In genomic region chr6:89280555-89280954, GRCm38 (mm10) we compare ENCODE assay signal across 10 mouse cellular contexts.
DNase-seq lines count a peak whose midpoint lies in the region; ATAC-seq and TF ChIP-seq lines count a peak whose summit lies in the region.
"Had no signal": no experiment of that assay in that cellular context is flagged by ENCODE, and none has a peak within 500 bp of the region (broad histone marks: within the 10 kb centered on the region; RNA-seq: fewer than 3 reads in every experiment).

No protein-coding gene starts in this region.

- no peak for ATAC-seq in heart, embryonic 11.5 days (replicated peaks; ENCODE audit: insufficient number of reproducible peaks, low FRiP score, low TSS enrichment)
- peak; percentile 55 to 81 for ATAC-seq in hematopoietic stem cell, adult 5-6 weeks (replicated peaks in 1 of 2; ENCODE audit: insufficient read depth in 1 of 2, low FRiP score in 2 of 2, low TSS enrichment in 1 of 2, low read depth in 1 of 2, poor library complexity in 2 of 2, severe bottlenecking in 2 of 2)
- 0 out of 2 replicates have a peak, but pooled peaks have one; percentile 47 for ATAC-seq in stomach, postnatal 0 days (ENCODE audit: low FRiP score, low TSS enrichment)
- ATAC-seq: forebrain, embryonic 15.5 days had no signal

- H3K4me2 ChIP-seq in heart, embryonic 11.5 days, result no peak overlapping the region
- no peak overlapping the region for H3K4me2 ChIP-seq in stomach, postnatal 0 days (replicated peaks; ENCODE audit: low read depth)
- H3K4me2 ChIP-seq: forebrain, embryonic 15.5 days; hindbrain, embryonic 15.5 days had no signal

- H3K9ac ChIP-seq in heart, embryonic 11.5 days (ENCODE audit: low read depth, low read length), result no peak overlapping the region
- H3K9ac ChIP-seq in stomach, postnatal 0 days (ENCODE audit: low read length), result no peak overlapping the region
- H3K9ac ChIP-seq: forebrain, embryonic 15.5 days; hindbrain, embryonic 15.5 days had no signal

- no peaks in the 10 kb centered on the region for H3K4me1 ChIP-seq in heart, embryonic 11.5 days (ENCODE audit: control insufficient read depth, insufficient read depth, low read length)
- peaks cover 13% of the 10 kb centered on the region; the same call in 1 of the 2 replicates for H3K4me1 ChIP-seq in spleen, adult 2 months (ENCODE audit: control insufficient read depth, insufficient read depth, insufficient read length)
- no peaks in the 10 kb centered on the region for H3K4me1 ChIP-seq in stomach, postnatal 0 days (replicated peaks; ENCODE audit: control insufficient read depth, insufficient read depth)

- no peak for TF ChIP-seq POLR2A in spleen, adult 2 months (IDR thresholded peaks at IDR 0.05; ENCODE audit: low read depth, low read length)

- H3K27ac ChIP-seq in heart, embryonic 11.5 days (ENCODE audit: low read depth, low read length), result no peak overlapping the region
- peak overlapping the region; percentile 13; the same call in 1 of the 2 replicates for H3K27ac ChIP-seq in spleen, adult 2 months (ENCODE audit: insufficient read depth, low read length)
- no peak overlapping the region for H3K27ac ChIP-seq in stomach, postnatal 0 days (replicated peaks)
- H3K27ac ChIP-seq: forebrain, embryonic 15.5 days; hindbrain, embryonic 15.5 days had no signal

- no peak for TF ChIP-seq EP300 in stomach, postnatal 0 days (optimal IDR thresholded peaks at IDR 0.05)

- no peaks in the 10 kb centered on the region for H3K9me3 ChIP-seq in heart, embryonic 11.5 days (replicated peaks; ENCODE audit: control insufficient read depth, low read length)
- H3K9me3 ChIP-seq in stomach, postnatal 0 days (ENCODE audit: control insufficient read depth, low read length), result no peaks in the 10 kb centered on the region
- H3K9me3 ChIP-seq: forebrain, embryonic 15.5 days; hindbrain, embryonic 15.5 days had no signal

- H3K4me3 ChIP-seq in heart, embryonic 11.5 days (ENCODE audit: low read depth, low read length), result no peak overlapping the region
- H3K4me3 ChIP-seq in spleen, adult 2 months (ENCODE audit: extremely low read depth, insufficient read depth, insufficient read length), result no peak overlapping the region
- H3K4me3 ChIP-seq in stomach, postnatal 0 days (ENCODE audit: low read depth, low read length), result no peak overlapping the region
- H3K4me3 ChIP-seq: forebrain, embryonic 15.5 days; hindbrain, embryonic 15.5 days had no signal

- peak; percentile 62 for DNase-seq in heart, adult 8-10 months (ENCODE audit: low spot score)
- DNase-seq in spleen, adult 2 months (ENCODE audit: low read depth in 1 of 2, low spot score in 2 of 2), result peak; percentile 35 to 57
- no peak for DNase-seq in spleen, postnatal 4 days (ENCODE audit: low spot score in 2 of 2)
- no peak for DNase-seq in stomach, postnatal 0 days (ENCODE audit: low spot score)
- DNase-seq in cerebellum, postnatal 36 days, result no peak
- no peak for DNase-seq in embryo, embryonic 9.5 days (ENCODE audit: extremely low spot score)

- H3K36me3 ChIP-seq in heart, embryonic 11.5 days (ENCODE audit: control insufficient read depth, insufficient read depth, low read length), result no peaks in the 10 kb centered on the region
- H3K36me3 ChIP-seq in spleen, adult 2 months (ENCODE audit: control insufficient read depth, insufficient read depth, low read length), result no peaks in the 10 kb centered on the region
- H3K36me3 ChIP-seq in stomach, postnatal 0 days (ENCODE audit: control insufficient read depth, insufficient read depth, low read length), result no peaks in the 10 kb centered on the region
- H3K36me3 ChIP-seq: forebrain, embryonic 15.5 days; hindbrain, embryonic 15.5 days had no signal

- 83% methylated on average over 4 of the region's 4 CpGs for whole genome bisulfite sequencing in heart, embryonic 11.5 days (ENCODE audit: insufficient replicate concordance)
- 27% methylated on average over 4 of the region's 4 CpGs for WGBS in spleen, adult 2 months
- 71% methylated on average over 4 of the region's 4 CpGs for WGBS in stomach, postnatal 0 days

- no peak for TF ChIP-seq CTCF in spleen, adult 2 months (IDR thresholded peaks at IDR 0.05; ENCODE audit: extremely low read depth, insufficient read depth, insufficient read length, insufficient replicate concordance)
- no peak for TF ChIP-seq CTCF in stomach, postnatal 0 days (IDR thresholded peaks at IDR 0.05; ENCODE audit: low read depth)

- no peaks in the 10 kb centered on the region; the same call in 1 of the 2 replicates for H3K27me3 ChIP-seq in heart, embryonic 11.5 days (ENCODE audit: control insufficient read depth, insufficient read depth, low read length)
- H3K27me3 ChIP-seq in spleen, adult 2 months (ENCODE audit: control insufficient read depth, insufficient read depth, low read length), result no peaks in the 10 kb centered on the region
- no peaks in the 10 kb centered on the region for H3K27me3 ChIP-seq in stomach, postnatal 0 days (ENCODE audit: control insufficient read depth, insufficient read depth, low read length)
- H3K27me3 ChIP-seq: forebrain, embryonic 15.5 days; hindbrain, embryonic 15.5 days had no signal

Comparison
In these comparisons a context has a peak if more than half of its experiments do, and no peak if none do; other contexts are left out.
1. DNase-seq: peak in heart, adult 8-10 months (single experiment) and spleen, adult 2 months (2 of 2); none in spleen, postnatal 4 days (0 of 2), stomach, postnatal 0 days (single experiment), cerebellum, postnatal 36 days (0 of 2) and embryo, embryonic 9.5 days (single experiment).